Mouse (Mus musculus) bone marrow, adult 2 months (tissue): ENCODE results near the gene Scp2.

Experiments used
- CTCF ChIP-seq: fragments of 200-500 bp; IDR thresholded peaks from 2 replicates; pipeline ENCODE4 v1.5.1; 2011; ENCODE audit warnings: low read length, control low read depth; ENCODE audit not compliant: control insufficient read depth, insufficient read depth
- POLR2A ChIP-seq: fragments of 200-500 bp; IDR thresholded peaks from 2 replicates; pipeline ENCODE4 v1.6.1; 2011; ENCODE audit warnings: low read depth, mild to moderate bottlenecking, control low read depth, low read length, borderline replicate concordance; ENCODE audit not compliant: control insufficient read depth

DNA sequence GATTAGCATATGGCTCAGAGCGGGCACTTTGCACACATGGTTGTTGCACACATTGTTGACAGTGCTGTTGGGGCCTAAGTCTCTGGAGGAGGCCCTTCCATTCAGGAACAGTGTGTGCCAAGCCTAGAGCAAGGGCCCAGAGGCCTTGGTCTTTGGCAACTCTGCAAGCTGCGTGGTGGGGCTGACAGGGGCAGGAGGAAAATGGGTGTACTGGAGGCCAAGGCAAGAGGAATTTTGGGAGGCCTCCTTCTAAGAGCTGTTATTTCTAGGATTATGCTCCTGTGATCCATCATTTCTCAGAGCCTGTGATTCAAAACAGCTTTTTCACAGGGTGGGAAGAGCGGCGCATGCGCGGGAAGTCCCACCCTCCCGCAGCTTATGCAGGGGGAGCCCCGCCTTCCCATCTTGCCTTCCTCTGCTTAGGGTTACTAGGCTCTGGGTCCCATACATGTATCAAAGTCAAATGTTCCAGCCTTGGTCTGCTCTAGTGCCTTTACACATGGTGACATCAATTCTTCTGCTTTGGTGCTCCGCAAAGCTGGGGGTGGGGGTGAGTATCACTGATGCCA lies 148.3 kb downstream of the Scp2 start:
- no peak for TF ChIP-seq CTCF
- TF ChIP-seq POLR2A, result no peak
